Mouse (Mus musculus): Measurements from ENCODE around the gene Sorcs2.

GRCm38 (mm10) chr5:36199519-36199918 is 198.4 kb downstream of the Sorcs2 start:
- TF ChIP-seq CTCF (conservative IDR thresholded peaks at IDR 0.05; ENCODE audit: low read length) (no peak), POU5F1 (IDR thresholded peaks at IDR 0.05; ENCODE audit: borderline replicate concordance, low read length) (no peak), NANOG (IDR thresholded peaks at IDR 0.05; ENCODE audit: borderline replicate concordance, low read length) (no peak)
